Mouse (Mus musculus): ENCODE measurements around the gene Bysl. TPM values are rescaled to one million over a fixed set of nuclear protein-coding genes. Genes with fewer than 3 reads are reported as not detected.

The Bysl gene
- total and polyA plus RNA-seq, 3 experiments = 69.3 to 85.4 TPM; not detected in 1

DNA sequence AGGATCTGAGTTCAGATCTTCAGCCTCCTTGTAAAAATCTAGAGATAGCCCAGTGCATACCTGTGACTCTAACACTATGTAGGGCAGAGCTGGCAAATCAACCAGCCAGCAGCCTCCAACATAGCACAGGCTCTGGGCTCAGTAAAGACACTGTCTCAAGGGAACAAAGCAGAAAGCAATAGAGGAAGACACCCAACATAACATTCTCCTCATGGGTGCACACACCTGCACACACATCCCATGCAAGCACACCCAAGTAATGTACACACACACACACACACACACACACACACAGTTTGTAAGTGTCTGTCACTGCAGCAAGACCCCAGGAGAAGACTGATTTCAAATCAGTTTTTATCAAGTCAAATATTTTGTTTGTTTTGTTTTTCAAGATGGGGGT, 58.3 kb downstream of the Bysl start:
- Histone ChIP-seq H3K9ac (ENCODE audit: control insufficient read depth, low read depth, low read length, poor library complexity, severe bottlenecking) (no peak overlapping the region), H3K36me3 (ENCODE audit: control insufficient read depth in 1 of 2, insufficient read depth in 2 of 2, low read length in 2 of 2) (no peaks in the 10 kb centered on the region), H3K27me3 (ENCODE audit: control insufficient read depth in 1 of 2, insufficient read depth in 2 of 2, low read length in 2 of 2) (no peaks in the 10 kb centered on the region), H3K4me3 (ENCODE audit: control insufficient read depth in 1 of 2, insufficient read depth in 1 of 2, low read depth in 2 of 2, low read length in 2 of 2) (no peak overlapping the region), H3K9me3 (replicated peaks; ENCODE audit: insufficient read depth, low read length) (no peaks in the 10 kb centered on the region), H3K79me2 (ENCODE audit: control insufficient read depth, insufficient read depth, low read length, poor library complexity) (no peaks in the 10 kb centered on the region), H3K4me1 (ENCODE audit: control insufficient read depth in 1 of 2, insufficient read depth in 2 of 2, low read length in 2 of 2) (no peaks in the 10 kb centered on the region), H3K27ac (ENCODE audit: control insufficient read depth, low read depth, low read length) (no peak overlapping the region)
- TF ChIP-seq ZMIZ1 (IDR thresholded peaks at IDR 0.05; ENCODE audit: low read depth, low read length) = no peak
- TF ChIP-seq POLR2AphosphoS2 (IDR thresholded peaks at IDR 0.05; ENCODE audit: low read length) = no peak
- TF ChIP-seq TBP (IDR thresholded peaks at IDR 0.05; ENCODE audit: low read depth, low read length) = no peak
- no peak for TF ChIP-seq HCFC1 (IDR thresholded peaks at IDR 0.05; ENCODE audit: low read depth, low read length)
- no peak for TF ChIP-seq MXI1 (IDR thresholded peaks at IDR 0.05; ENCODE audit: low read depth, low read length)
- no peak for TF ChIP-seq EP300 (IDR thresholded peaks at IDR 0.05; ENCODE audit: low read depth in 1 of 2, low read length in 2 of 2)
- no peak for TF ChIP-seq TCF12 (IDR thresholded peaks at IDR 0.05; ENCODE audit: low read depth, low read length)
- TF ChIP-seq TAL1 (IDR thresholded peaks at IDR 0.05; ENCODE audit: low read length) = no peak
- TF ChIP-seq ELF1 (IDR thresholded peaks at IDR 0.05; ENCODE audit: low read depth, low read length) = no peak
- TF ChIP-seq MAFK (IDR thresholded peaks at IDR 0.05; ENCODE audit: borderline replicate concordance, low read depth, low read length) = no peak
- no peak for TF ChIP-seq USF1 (IDR thresholded peaks at IDR 0.05; ENCODE audit: low read depth, low read length)
- TF ChIP-seq ETS1 (IDR thresholded peaks at IDR 0.05; ENCODE audit: low read depth, low read length) = no peak
- TF ChIP-seq UBTF (IDR thresholded peaks at IDR 0.05; ENCODE audit: borderline replicate concordance, insufficient read depth, low read depth, low read length) = no peak
- TF ChIP-seq E2F4 (IDR thresholded peaks at IDR 0.05; ENCODE audit: borderline replicate concordance, low read depth, low read length) = no peak
- TF ChIP-seq POLR2AphosphoS5 (IDR thresholded peaks at IDR 0.05; ENCODE audit: borderline replicate concordance, low read depth, low read length) = no peak
- no peak for TF ChIP-seq JUND (IDR thresholded peaks at IDR 0.05; ENCODE audit: low read depth, low read length)
- TF ChIP-seq RCOR1 (IDR thresholded peaks at IDR 0.05; ENCODE audit: low read depth, low read length) = no peak
- no peak for DNase-seq (ENCODE audit: low read depth, low spot score)

DNA sequence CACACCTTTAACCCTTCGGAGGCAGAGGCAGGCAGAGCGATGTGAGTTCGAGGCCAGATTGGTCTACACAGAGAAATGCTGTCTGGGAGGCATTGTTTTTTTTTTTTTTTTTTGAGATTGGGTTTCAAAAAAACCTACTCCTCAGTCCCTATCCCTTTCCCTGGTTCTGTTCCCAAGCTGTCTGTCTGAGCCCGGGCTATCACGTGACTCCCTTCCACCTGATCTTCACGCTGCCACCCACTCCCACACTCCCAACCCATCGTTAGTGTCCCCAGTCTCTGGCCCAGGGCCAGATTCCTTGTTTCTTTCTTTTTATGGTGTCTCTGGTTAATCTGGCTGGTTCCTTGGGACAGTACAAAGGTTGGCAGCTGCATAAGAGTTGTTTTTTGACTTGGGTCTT, 60.2 kb downstream of the Bysl start:
- no peaks in the 10 kb centered on the region for H3K79me2 ChIP-seq (ENCODE audit: control insufficient read depth, insufficient read depth, low read length, poor library complexity)
- H3K9me3 ChIP-seq (replicated peaks; ENCODE audit: insufficient read depth, low read length) = no peaks in the 10 kb centered on the region
- TF ChIP-seq ZNF384 (IDR thresholded peaks at IDR 0.05; ENCODE audit: low read depth, low read length) (0 out of 2 replicates have a peak, but pooled peaks have one; percentile 7), GABPA (IDR thresholded peaks at IDR 0.05; ENCODE audit: low read depth, low read length) (no peak), MXI1 (IDR thresholded peaks at IDR 0.05; ENCODE audit: low read depth, low read length) (no peak), MAFK (IDR thresholded peaks at IDR 0.05; ENCODE audit: borderline replicate concordance, low read depth, low read length) (no peak), CHD2 (IDR thresholded peaks at IDR 0.05; ENCODE audit: low read length) (no peak)
- no peaks in the 10 kb centered on the region for H3K4me1 ChIP-seq (ENCODE audit: control insufficient read depth in 1 of 2, insufficient read depth in 2 of 2, low read length in 2 of 2)
- H3K27ac ChIP-seq (ENCODE audit: control insufficient read depth, low read depth, low read length) = no peak overlapping the region
- no peaks in the 10 kb centered on the region for H3K27me3 ChIP-seq (ENCODE audit: control insufficient read depth in 1 of 2, insufficient read depth in 2 of 2, low read length in 2 of 2)
- no peak for DNase-seq (ENCODE audit: low read depth, low spot score)
- H3K4me3 ChIP-seq (ENCODE audit: control insufficient read depth in 1 of 2, insufficient read depth in 1 of 2, low read depth in 2 of 2, low read length in 2 of 2) = no peak overlapping the region
- no peak overlapping the region for H3K9ac ChIP-seq (ENCODE audit: control insufficient read depth, low read depth, low read length, poor library complexity, severe bottlenecking)
- no peaks in the 10 kb centered on the region for H3K36me3 ChIP-seq (ENCODE audit: control insufficient read depth in 1 of 2, insufficient read depth in 2 of 2, low read length in 2 of 2)

Other genes with a start within 250 kb of the Bysl start
- gene Mrps10, start 242.6 kb downstream of the Bysl start, total RNA-seq (2012; rRNA removed) = 75.2 and 78.9 TPM in 2 replicates
- gene Mrps10, start 242.6 kb downstream of the Bysl start, polyA plus RNA-seq (2012; ENCODE audit: insufficient read depth in 1 of 2, insufficient read length in 2 of 2, low read depth in 1 of 2, low replicate concordance in 2 of 2, missing spikeins in 1 of 2) = 100 to 1,000 TPM; 107 to 442 TPM
- 0.85 and 1.3 TPM in 2 replicates for gene Guca1b, start 226.1 kb downstream of the Bysl start, total RNA-seq (2012; rRNA removed)
- gene Guca1b, start 226.1 kb downstream of the Bysl start, polyA plus RNA-seq (2012; ENCODE audit: insufficient read depth in 1 of 2, insufficient read length in 2 of 2, low read depth in 1 of 2, low replicate concordance in 2 of 2, missing spikeins in 1 of 2) = 1 to 10 TPM in 1 of 2 experiments, not detected in 1; 3.1 TPM
- 1.5 and 2.3 TPM in 2 replicates for gene Guca1a, start 210.9 kb downstream of the Bysl start, total RNA-seq (2012; rRNA removed)
- gene Guca1a, start 210.9 kb downstream of the Bysl start, polyA plus RNA-seq (2012; ENCODE audit: insufficient read depth in 1 of 2, insufficient read length in 2 of 2, low read depth in 1 of 2, low replicate concordance in 2 of 2, missing spikeins in 1 of 2) = 1 to 10 TPM in 1 of 2 experiments, not detected in 1; 3.2 TPM
- not detected in 2 replicates for gene AI661453, start 174.9 kb downstream of the Bysl start, total RNA-seq (2012; rRNA removed)
- gene AI661453, start 174.9 kb downstream of the Bysl start, polyA plus RNA-seq (2012; ENCODE audit: insufficient read depth in 1 of 2, insufficient read length in 2 of 2, low read depth in 1 of 2, low replicate concordance in 2 of 2, missing spikeins in 1 of 2) = not detected
- not detected in 2 replicates for gene 1700001C19Rik, start 174.1 kb downstream of the Bysl start, total RNA-seq (2012; rRNA removed)
- not detected for gene 1700001C19Rik, start 174.1 kb downstream of the Bysl start, polyA plus RNA-seq (2012; ENCODE audit: insufficient read depth in 1 of 2, insufficient read length in 2 of 2, low read depth in 1 of 2, low replicate concordance in 2 of 2, missing spikeins in 1 of 2)
- gene Taf8, start 109.2 kb downstream of the Bysl start, total RNA-seq (2012; rRNA removed) = 14.4 and 15.2 TPM in 2 replicates
- gene Taf8, start 109.2 kb downstream of the Bysl start, polyA plus RNA-seq (2012; ENCODE audit: insufficient read depth in 1 of 2, insufficient read length in 2 of 2, low read depth in 1 of 2, low replicate concordance in 2 of 2, missing spikeins in 1 of 2) = 10 to 100 TPM in 1 of 2 experiments, not detected in 1; 25.7 TPM
- 143 TPM in 2 replicates for gene Ccnd3, start 106.4 kb downstream of the Bysl start, total RNA-seq (2012; rRNA removed)
- gene Ccnd3, start 106.4 kb downstream of the Bysl start, polyA plus RNA-seq (2012; ENCODE audit: insufficient read depth in 1 of 2, insufficient read length in 2 of 2, low read depth in 1 of 2, low replicate concordance in 2 of 2, missing spikeins in 1 of 2) = 100 to 1,000 TPM in 1 of 2 experiments, not detected in 1; 568 TPM
- gene Med20, start 90 bp upstream of the Bysl start, total RNA-seq (2012; rRNA removed) = 45.9 and 62.6 TPM in 2 replicates
- 10 to 100 TPM in 1 of 2 experiments, not detected in 1; 45.7 TPM for gene Med20, start 90 bp upstream of the Bysl start, polyA plus RNA-seq (2012; ENCODE audit: insufficient read depth in 1 of 2, insufficient read length in 2 of 2, low read depth in 1 of 2, low replicate concordance in 2 of 2, missing spikeins in 1 of 2)
- gene Gm20517, start 97 bp upstream of the Bysl start, total RNA-seq (2012; rRNA removed) = 1.1 and 2.9 TPM in 2 replicates
- gene Gm20517, start 97 bp upstream of the Bysl start, polyA plus RNA-seq (2012; ENCODE audit: insufficient read depth in 1 of 2, insufficient read length in 2 of 2, low read depth in 1 of 2, low replicate concordance in 2 of 2, missing spikeins in 1 of 2) = 1 to 10 TPM in 1 of 2 experiments, not detected in 1; 1.9 TPM
- gene Usp49, start 19.2 kb upstream of the Bysl start, total RNA-seq (2012; rRNA removed) = 5.2 and 5.5 TPM in 2 replicates
- 10 to 100 TPM in 1 of 2 experiments, not detected in 1; 16.1 TPM for gene Usp49, start 19.2 kb upstream of the Bysl start, polyA plus RNA-seq (2012; ENCODE audit: insufficient read depth in 1 of 2, insufficient read length in 2 of 2, low read depth in 1 of 2, low replicate concordance in 2 of 2, missing spikeins in 1 of 2)
- 66.5 and 67.6 TPM in 2 replicates for gene Tomm6, start 76.9 kb upstream of the Bysl start, total RNA-seq (2012; rRNA removed)
- 100 to 1,000 TPM in 1 of 2 experiments, not detected in 1; 577 TPM for gene Tomm6, start 76.9 kb upstream of the Bysl start, polyA plus RNA-seq (2012; ENCODE audit: insufficient read depth in 1 of 2, insufficient read length in 2 of 2, low read depth in 1 of 2, low replicate concordance in 2 of 2, missing spikeins in 1 of 2)
- gene Frs3, start 77.5 kb upstream of the Bysl start, total RNA-seq (2012; rRNA removed) = 1.5 and 2.7 TPM in 2 replicates
- 1 to 10 TPM in 1 of 2 experiments, not detected in 1; 4.4 TPM for gene Frs3, start 77.5 kb upstream of the Bysl start, polyA plus RNA-seq (2012; ENCODE audit: insufficient read depth in 1 of 2, insufficient read length in 2 of 2, low read depth in 1 of 2, low replicate concordance in 2 of 2, missing spikeins in 1 of 2)
- gene Gm21981, start 83.0 kb upstream of the Bysl start, total RNA-seq (2012; rRNA removed) = 0.56 and 0.81 TPM in 2 replicates
- gene Gm21981, start 83.0 kb upstream of the Bysl start, polyA plus RNA-seq (2012; ENCODE audit: insufficient read depth in 1 of 2, insufficient read length in 2 of 2, low read depth in 1 of 2, low replicate concordance in 2 of 2, missing spikeins in 1 of 2) = under 1 TPM in 1 of 2 experiments, not detected in 1; 0.71 TPM
- 0.23 TPM in 1 of 2 replicates, not detected in the other for gene Prickle4, start 83.2 kb upstream of the Bysl start, total RNA-seq (2012; rRNA removed)
- gene Prickle4, start 83.2 kb upstream of the Bysl start, polyA plus RNA-seq (2012; ENCODE audit: insufficient read depth in 1 of 2, insufficient read length in 2 of 2, low read depth in 1 of 2, low replicate concordance in 2 of 2, missing spikeins in 1 of 2) = 1 to 10 TPM in 1 of 2 experiments, not detected in 1; 4.3 TPM
- not detected in 2 replicates for gene Pgc, start 115.3 kb upstream of the Bysl start, total RNA-seq (2012; rRNA removed)
- gene Pgc, start 115.3 kb upstream of the Bysl start, polyA plus RNA-seq (2012; ENCODE audit: insufficient read depth in 1 of 2, insufficient read length in 2 of 2, low read depth in 1 of 2, low replicate concordance in 2 of 2, missing spikeins in 1 of 2) = not detected
- 14.7 and 16.4 TPM in 2 replicates for gene Tfeb, start 125.5 kb upstream of the Bysl start, total RNA-seq (2012; rRNA removed)
- gene Tfeb, start 125.5 kb upstream of the Bysl start, polyA plus RNA-seq (2012; ENCODE audit: insufficient read depth in 1 of 2, insufficient read length in 2 of 2, low read depth in 1 of 2, low replicate concordance in 2 of 2, missing spikeins in 1 of 2) = 10 to 100 TPM in 1 of 2 experiments, not detected in 1; 22.8 TPM
- not detected in 2 replicates for gene Mdfi, start 223.2 kb upstream of the Bysl start, total RNA-seq (2012; rRNA removed)
- gene Mdfi, start 223.2 kb upstream of the Bysl start, polyA plus RNA-seq (2012; ENCODE audit: insufficient read depth in 1 of 2, insufficient read length in 2 of 2, low read depth in 1 of 2, low replicate concordance in 2 of 2, missing spikeins in 1 of 2) = not detected

Data from MEL (cell line).